Comparison of ENCODE assay signal across 32 mouse cellular contexts in genomic region chr16:33889000-33889607, GRCm38 (mm10). TPM values are rescaled to one million over a fixed set of nuclear protein-coding genes. Genes with fewer than 3 reads are reported as not detected.
DNase-seq lines count a peak whose midpoint lies in the region; ATAC-seq and TF ChIP-seq lines count a peak whose summit lies in the region.
"Had no signal": no experiment of that assay in that cellular context is flagged by ENCODE, and none has a peak within 500 bp of the region (broad histone marks: within the 10 kb centered on the region; RNA-seq: fewer than 3 reads in every experiment).

No protein-coding gene starts in this region.

- TF ChIP-seq CTCF in gastrocnemius, adult 2 months (IDR thresholded peaks at IDR 0.05): no peak
- TF ChIP-seq CTCF in embryonic fibroblast, embryonic 13.5 days (IDR thresholded peaks at IDR 0.05; ENCODE audit: borderline replicate concordance, insufficient read depth, low read length): no peak

- H3K36me3 ChIP-seq in kidney, embryonic 15.5 days: peaks cover 3% of the 10 kb centered on the region; the same call in 1 of the 2 replicates
- H3K36me3 ChIP-seq in forebrain, embryonic 15.5 days: no peaks in the 10 kb centered on the region
- H3K36me3 ChIP-seq: forebrain, embryonic 10.5 days; hindbrain, embryonic 15.5 days; liver, embryonic 13.5 days; neural tube, embryonic 13.5 days had no signal

- intact Hi-C loops in gastrocnemius, adult 2 months (cut with DNase I): no loop called here

- no peak overlapping the region for H3K4me2 ChIP-seq in kidney, embryonic 15.5 days
- no peak overlapping the region for H3K4me2 ChIP-seq in forebrain, embryonic 15.5 days (replicated peaks)
- H3K4me2 ChIP-seq: heart, embryonic 15.5 days; hindbrain, embryonic 15.5 days; limb, embryonic 15.5 days; liver, embryonic 13.5 days; neural tube, embryonic 13.5 days had no signal

- no peak for TF ChIP-seq POLR2A in embryonic fibroblast, embryonic 13.5 days (IDR thresholded peaks at IDR 0.05; ENCODE audit: low read depth, low read length)

- WGBS in kidney, embryonic 15.5 days: 59% methylated on average over 13 of the region's 13 CpGs
- WGBS in forebrain, embryonic 15.5 days: 85% methylated on average over 13 of the region's 13 CpGs

- peaks cover 83% of the 10 kb centered on the region for H3K4me1 ChIP-seq in kidney, embryonic 15.5 days
- peaks cover 44% of the 10 kb centered on the region for H3K4me1 ChIP-seq in embryonic fibroblast, embryonic 13.5 days (ENCODE audit: control insufficient read depth, insufficient read depth, low read length)
- H3K4me1 ChIP-seq in forebrain, embryonic 15.5 days: peaks cover 25% of the 10 kb centered on the region

- ATAC-seq in kidney, embryonic 15.5 days (replicated peaks; ENCODE audit: low FRiP score): no peak
- no peak for ATAC-seq in forebrain, embryonic 15.5 days (replicated peaks)
- ATAC-seq: forebrain, embryonic 16.5 days; inflammation-experienced regulatory T-cells, adult 6 months; lung, postnatal 0 days had no signal

- H3K9ac ChIP-seq in kidney, embryonic 15.5 days: no peak overlapping the region
- no peak overlapping the region for H3K9ac ChIP-seq in forebrain, embryonic 15.5 days (replicated peaks)
- H3K9ac ChIP-seq: heart, embryonic 15.5 days; hindbrain, embryonic 15.5 days; limb, embryonic 15.5 days; liver, embryonic 13.5 days; neural tube, embryonic 13.5 days had no signal

- no peak for DNase-seq in gastrocnemius, adult 2 months
- no peak for DNase-seq in gastrocnemius, adult 8-10 months (ENCODE audit: low spot score in 2 of 2)
- no peak for DNase-seq in kidney, adult 9 months
- DNase-seq in NIH3T3 (ENCODE audit: low read depth): peak; percentile 68
- no peak for DNase-seq in left cerebral cortex, adult 8-10 months (ENCODE audit: low spot score in 2 of 2)
- DNase-seq: adrenal gland, postnatal 10 days; cerebellum, adult 9-10 months; cerebellum, postnatal 36 days; gastrocnemius, postnatal 10 days; heart, postnatal 36 days; kidney, adult 11 months; kidney, postnatal 25 days; liver, embryonic 13.5 days; lung, adult 18-20 months; midbrain, embryonic 14.5 days; right cerebral cortex, postnatal 4 days; thymus, adult 18-20 months; thymus, postnatal 36 days had no signal

- H3K27me3 ChIP-seq in kidney, embryonic 15.5 days: no peaks in the 10 kb centered on the region
- H3K27me3 ChIP-seq in forebrain, embryonic 15.5 days: no peaks in the 10 kb centered on the region
- H3K27me3 ChIP-seq: heart, embryonic 15.5 days; hindbrain, embryonic 15.5 days; limb, embryonic 15.5 days; liver, embryonic 13.5 days; neural tube, embryonic 13.5 days had no signal

- peak overlapping the region; percentile 89 for H3K27ac ChIP-seq in gastrocnemius, adult 2 months
- H3K27ac ChIP-seq in kidney, embryonic 15.5 days: peak overlapping the region; percentile 52
- H3K27ac ChIP-seq in embryonic fibroblast, embryonic 13.5 days (ENCODE audit: insufficient read depth, low read length): peak overlapping the region; percentile 84
- H3K27ac ChIP-seq in forebrain, embryonic 15.5 days (replicated peaks): no peak overlapping the region
- H3K27ac ChIP-seq: forebrain, embryonic 10.5 days; heart, embryonic 15.5 days; hindbrain, embryonic 15.5 days; limb, embryonic 10.5 days; limb, embryonic 15.5 days; liver, embryonic 13.5 days; macrophage; neural tube, embryonic 13.5 days; stomach, postnatal 0 days had no signal

- H3K9me3 ChIP-seq in kidney, embryonic 15.5 days (replicated peaks): no peaks in the 10 kb centered on the region
- H3K9me3 ChIP-seq in forebrain, embryonic 15.5 days: no peaks in the 10 kb centered on the region
- H3K9me3 ChIP-seq: forebrain, embryonic 10.5 days; heart, embryonic 15.5 days; hindbrain, embryonic 15.5 days; limb, embryonic 10.5 days; limb, embryonic 15.5 days; liver, embryonic 13.5 days; neural tube, embryonic 13.5 days had no signal

- no peak overlapping the region for H3K4me3 ChIP-seq in gastrocnemius, adult 2 months
- H3K4me3 ChIP-seq in kidney, embryonic 15.5 days (replicated peaks): no peak overlapping the region
- H3K4me3 ChIP-seq in embryonic fibroblast, embryonic 13.5 days (ENCODE audit: insufficient read depth, low read length): no peak overlapping the region
- no peak overlapping the region for H3K4me3 ChIP-seq in forebrain, embryonic 15.5 days
- H3K4me3 ChIP-seq: forebrain, embryonic 10.5 days; heart, embryonic 15.5 days; hindbrain, embryonic 15.5 days; limb, embryonic 10.5 days; limb, embryonic 15.5 days; liver, embryonic 13.5 days; neural tube, embryonic 13.5 days had no signal

RNA-seq across cellular contexts. Expression of gene Itgb5, which starts 59.6 kb away (rescaled TPM):
- 10 to 100 TPM; 73.9 to 88.3 TPM for total RNA-seq in gastrocnemius, adult 2 months (2021)
- 100 to 1,000 TPM in 2 of 4 experiments, 10 to 100 TPM in 2; 98.7 to 124 (median 105) TPM for total RNA-seq in gastrocnemius, adult 8-10 months (2022)
- 44.4 and 46.9 TPM in 2 replicates for polyA plus RNA-seq in kidney, embryonic 15.5 days (2015; fragmentation: Nextera tagmentation; extraction: Ambion mirVana)
- 330 and 348 TPM in 2 replicates for polyA plus RNA-seq in embryonic fibroblast, embryonic 13.5 days (2011; ENCODE audit: insufficient read length, low read depth, missing spikeins)
- total RNA-seq in left cerebral cortex, adult 8-10 months (2022): 10 to 100 TPM; 42.5 to 81.2 (median 53.6) TPM
- 10.6 and 13.3 TPM in 2 replicates for polyA plus RNA-seq in forebrain, embryonic 15.5 days (2015; fragmentation: Nextera tagmentation; extraction: Ambion mirVana)
